Mouse (Mus musculus): ENCODE data around the gene Spata5. TPM values are rescaled to one million over a fixed set of nuclear protein-coding genes. Genes with fewer than 3 reads are reported as not detected.

Gene Spata5
- 15.7 and 20.5 TPM in 2 replicates for polyA plus RNA-seq (2012)

DNA sequence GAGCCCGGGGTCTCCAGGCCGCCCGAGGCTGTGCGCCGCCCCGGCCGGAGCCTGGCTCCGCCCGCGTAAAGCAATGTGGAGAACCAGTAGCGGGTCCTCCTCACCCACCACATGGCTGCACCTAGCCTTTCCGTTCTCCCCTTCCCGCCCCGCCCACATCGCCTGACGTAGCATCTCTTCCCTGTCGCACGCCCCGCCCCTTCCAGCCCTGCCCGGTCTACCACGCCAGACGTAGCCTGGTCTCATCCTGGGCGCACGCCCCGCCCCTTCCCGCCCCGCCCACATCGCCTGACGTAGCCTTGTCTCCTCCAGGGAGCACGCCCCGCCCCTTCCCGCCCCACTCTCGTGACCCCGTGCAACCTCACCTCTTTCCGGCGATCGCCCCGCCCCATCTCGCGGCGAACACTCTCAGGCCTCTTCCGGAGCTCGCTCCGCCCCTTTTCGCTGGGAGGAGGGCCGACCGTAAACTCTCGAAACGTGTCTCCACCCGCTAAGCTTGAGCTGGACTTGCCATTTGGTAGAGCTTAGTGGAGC lies at the start of gene Spata5:
Gene Spata5 (plus strand): TSS at position 439 of the 534 bp plus-strand sequence.
- TF ChIP-seq GATA1 (IDR thresholded peaks at IDR 0.05; ENCODE audit: low read length): no peak

DNA sequence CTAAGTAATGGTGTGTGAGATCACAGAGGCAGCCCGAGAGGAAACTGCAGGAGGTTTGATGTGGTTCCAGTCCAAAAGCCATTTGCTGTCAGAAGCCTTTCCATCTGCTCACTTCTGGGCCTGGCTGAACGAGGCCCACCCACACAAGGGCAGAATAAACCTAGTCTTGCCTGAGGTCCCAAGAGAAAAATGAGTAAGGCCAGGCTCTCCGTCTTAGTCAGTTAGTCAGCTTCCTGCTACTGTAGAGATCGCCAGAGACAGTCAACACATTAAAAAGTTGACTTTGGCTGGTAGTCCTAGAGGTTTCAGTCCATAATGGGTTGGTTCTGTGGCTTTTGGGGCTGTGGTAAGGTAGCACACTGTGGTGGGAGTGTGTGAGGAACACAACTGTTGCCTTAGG lies 49.3 kb upstream of the Spata5 start:
- no peak for TF ChIP-seq GATA1 (IDR thresholded peaks at IDR 0.05; ENCODE audit: low read length)

DNA sequence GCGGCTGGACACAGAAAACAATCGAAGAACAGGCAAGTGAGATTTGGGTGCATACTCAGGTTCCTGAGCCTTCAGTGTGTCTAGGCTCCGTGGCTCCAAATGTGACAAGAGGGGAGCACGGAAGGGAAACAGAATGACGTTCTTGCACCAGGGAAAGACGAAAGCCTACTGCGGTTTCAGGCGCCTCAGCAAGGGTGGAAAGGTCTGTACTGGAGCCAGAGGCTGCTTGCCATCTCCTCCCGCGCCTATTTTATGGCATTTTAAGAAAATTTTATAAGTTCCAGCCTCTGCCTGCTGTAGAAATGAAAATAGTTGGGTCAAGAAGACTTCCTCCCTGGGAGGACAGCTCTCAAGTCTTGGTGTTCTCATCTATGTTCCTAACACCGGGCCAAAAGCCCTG lies 46.0 kb upstream of the Spata5 start:
- no peak for TF ChIP-seq GATA1 (IDR thresholded peaks at IDR 0.05; ENCODE audit: low read length)

DNA sequence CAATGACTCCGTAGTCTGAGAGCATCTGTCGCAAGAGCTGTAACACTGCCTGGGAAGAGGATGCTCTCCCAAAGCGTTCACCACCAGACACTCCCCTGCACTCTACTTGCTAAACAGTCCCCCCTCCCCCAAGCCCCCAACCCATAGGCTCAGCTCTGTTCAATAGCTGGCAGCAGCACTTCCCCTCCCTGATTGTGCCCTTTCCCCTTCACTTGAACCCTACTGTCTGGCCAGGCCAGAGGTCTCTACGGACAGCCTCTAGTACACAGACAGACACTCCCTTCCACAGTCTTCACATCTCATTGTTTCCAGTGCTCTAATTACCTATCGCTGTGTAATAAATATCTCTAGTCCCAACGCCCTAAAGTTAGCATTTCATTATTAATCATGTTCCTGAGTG lies 41.8 kb upstream of the Spata5 start:
- no peak for TF ChIP-seq GATA1 (IDR thresholded peaks at IDR 0.05; ENCODE audit: low read length)

- no peak for TF ChIP-seq GATA1 (IDR thresholded peaks at IDR 0.05; ENCODE audit: low read length)
Measured at GRCm38 (mm10) chr3:37378412-37378811, 41.3 kb upstream of the Spata5 start.

DNA sequence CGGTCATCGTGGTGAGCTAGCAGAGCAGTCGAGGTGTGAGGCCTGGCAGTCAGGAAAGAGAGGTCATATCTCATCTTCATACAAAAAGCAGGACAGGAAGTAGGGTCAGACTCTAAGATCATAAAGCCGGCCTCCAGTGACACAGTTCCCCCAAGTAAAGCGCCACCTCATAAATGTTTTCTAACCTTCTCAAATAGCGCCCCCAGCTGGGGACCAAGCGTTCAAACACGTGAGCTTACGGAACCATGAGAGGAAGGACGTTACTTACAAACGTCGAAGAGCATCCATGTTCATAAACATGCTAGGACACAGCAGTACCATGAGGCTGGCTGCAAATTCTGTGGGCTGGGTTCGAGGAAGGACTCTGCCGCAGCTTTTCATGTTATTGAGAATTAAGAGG lies 40.5 kb upstream of the Spata5 start:
- TF ChIP-seq GATA1 (IDR thresholded peaks at IDR 0.05; ENCODE audit: low read length): no peak

- TF ChIP-seq GATA1 (IDR thresholded peaks at IDR 0.05; ENCODE audit: low read length): no peak
Measured at GRCm38 (mm10) chr3:37379930-37380881, 39.5 kb upstream of the Spata5 start.

- TF ChIP-seq GATA1 (IDR thresholded peaks at IDR 0.05; ENCODE audit: low read length): no peak
Measured at GRCm38 (mm10) chr3:37381457-37381856, 38.2 kb upstream of the Spata5 start.

GRCm38 (mm10) chr3:37383096-37383765 lies 36.5 kb upstream of the Spata5 start:
- TF ChIP-seq GATA1 (IDR thresholded peaks at IDR 0.05; ENCODE audit: low read length): no peak

DNA sequence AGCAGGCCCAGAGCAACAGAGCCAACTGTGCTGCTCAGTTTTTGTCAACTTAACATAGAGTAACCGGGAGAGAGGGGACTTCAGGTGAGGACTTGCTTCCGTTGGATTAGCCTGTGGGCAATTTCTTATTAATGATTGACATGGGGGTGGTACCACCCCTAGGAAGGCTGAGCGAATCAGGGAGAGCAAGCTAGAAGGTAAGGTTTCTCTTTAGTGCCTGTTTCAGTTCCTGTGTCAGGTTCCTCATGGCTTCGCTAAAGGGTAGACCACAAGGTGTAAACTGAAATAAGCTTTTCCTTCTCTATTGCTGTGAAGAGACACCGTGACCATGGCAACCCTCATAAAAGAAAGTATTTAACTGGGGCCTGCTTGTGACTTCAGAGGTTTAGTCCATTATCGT lies 32.4 kb upstream of the Spata5 start:
- no peak for TF ChIP-seq GATA1 (IDR thresholded peaks at IDR 0.05; ENCODE audit: low read length)

GRCm38 (mm10) chr3:37396930-37397608 lies 22.6 kb upstream of the Spata5 start:
- no peak for TF ChIP-seq GATA1 (IDR thresholded peaks at IDR 0.05; ENCODE audit: low read length)

DNA sequence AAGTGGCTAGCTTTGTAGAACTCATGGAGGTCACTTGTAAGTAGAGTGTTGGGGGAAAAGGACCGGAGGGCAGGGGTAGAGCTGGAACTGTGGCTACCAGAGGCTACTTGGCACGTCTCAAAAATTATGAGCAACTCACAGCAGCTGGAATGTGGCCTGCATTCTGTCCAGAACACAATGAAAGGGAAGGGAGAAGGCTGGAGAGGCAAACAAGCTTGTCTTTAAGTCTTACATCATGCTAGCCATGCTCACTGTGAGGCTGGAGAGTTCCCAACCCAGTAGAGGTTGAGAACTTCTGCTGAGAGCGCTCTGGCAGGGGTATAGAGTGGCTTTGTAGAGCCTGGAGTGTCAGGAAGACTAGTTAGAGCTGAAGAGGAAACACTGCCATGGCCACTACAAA lies 22.1 kb upstream of the Spata5 start:
- TF ChIP-seq GATA1 (IDR thresholded peaks at IDR 0.05; ENCODE audit: low read length): no peak

GRCm38 (mm10) chr3:37398661-37399395 lies 20.9 kb upstream of the Spata5 start:
- no peak for TF ChIP-seq GATA1 (IDR thresholded peaks at IDR 0.05; ENCODE audit: low read length)

DNA sequence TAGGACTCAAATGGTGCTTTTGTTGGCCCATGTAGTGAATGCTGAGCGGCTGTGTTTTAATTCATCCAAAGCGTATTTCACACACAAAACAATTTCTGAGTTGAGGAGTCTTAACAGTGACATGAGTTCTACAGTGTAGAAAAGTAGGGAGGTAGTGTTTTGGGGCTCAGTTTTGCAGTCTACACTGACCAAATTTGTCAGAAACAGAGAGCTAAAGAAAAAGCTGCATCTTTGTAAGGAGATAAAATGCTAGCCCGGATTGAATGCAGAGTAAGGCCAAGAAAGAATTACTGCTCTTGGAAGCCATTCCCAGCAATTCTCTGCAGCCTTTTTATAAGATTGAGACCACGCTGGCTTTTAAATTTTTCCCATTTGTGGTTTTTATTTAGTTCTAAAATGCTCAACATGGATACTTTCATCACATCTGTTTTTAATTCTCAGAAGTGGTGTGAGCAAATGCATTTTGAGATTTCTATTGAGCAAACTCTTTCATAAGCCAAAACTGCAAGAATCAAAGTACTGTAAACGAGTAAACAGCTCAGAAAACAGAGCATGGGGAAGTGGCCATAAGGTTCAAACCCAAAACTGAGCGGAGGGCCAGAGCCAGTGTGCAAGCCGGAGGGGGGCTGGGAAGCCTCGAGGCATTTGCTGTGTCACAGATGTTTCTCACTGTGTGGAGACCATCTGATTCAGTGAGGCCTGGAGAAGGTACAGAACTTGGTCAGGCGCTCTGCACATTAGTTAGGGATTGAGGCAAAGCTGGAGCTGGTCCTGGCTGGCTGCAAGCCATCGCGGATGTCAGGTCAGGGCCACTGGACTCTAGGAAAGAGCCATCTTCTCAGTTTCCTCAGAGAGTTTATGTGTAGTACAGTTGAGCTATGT lies 17.7 kb upstream of the Spata5 start:
- no peak for TF ChIP-seq GATA1 (IDR thresholded peaks at IDR 0.05; ENCODE audit: low read length)
